Mouse (Mus musculus) stomach, adult 2 months (tissue): ENCODE data around the gene Arfgap1. TPM values are rescaled to one million over a fixed set of nuclear protein-coding genes. Genes with fewer than 3 reads are reported as not detected.

ENCODE experiments used
- polyA plus RNA-seq: library from polyadenylated mRNA; depleted of rRNA; stranded (reverse); fragments of >200 nt; gene quantifications from 2 replicates; pipeline ENCODE4 v1.2.3, GENCODE M21; 2012; rRNA removed

Arfgap1 gene
- 28.8 and 30.3 TPM in 2 replicates for polyA plus RNA-seq

GRCm38 (mm10) chr2:180967010-180967763 lies at the start of gene Arfgap1:
Arfgap1 (plus strand) TSS chr2:180967225.

GRCm38 (mm10) chr2:180920810-180921400 lies 46.1 kb upstream of the Arfgap1 start, which contains the start of gene Ythdf1:
Ythdf1 (minus strand) TSS chr2:180920949.

GRCm38 (mm10) chr2:180928723-180929122 lies 38.3 kb upstream of the Arfgap1 start, which contains the start of gene Birc7:
Birc7 (plus strand) TSS chr2:180929023.

GRCm38 (mm10) chr2:180954061-180955047 lies 12.7 kb upstream of the Arfgap1 start, which contains the start of gene Nkain4:
Nkain4 (minus strand) TSS chr2:180954699.

GRCm38 (mm10) chr2:180986449-180986848 lies 19.4 kb downstream of the Arfgap1 start, which contains the start of gene Col20a1:
Col20a1 (plus strand) TSS chr2:180986535.

Other genes with a start within 250 kb of the Arfgap1 start
- 11.7 and 12.3 TPM in 2 replicates for gene Slc17a9, start 242.0 kb upstream of the Arfgap1 start, polyA plus RNA-seq
- not detected in 2 replicates for gene Bhlhe23, start 190.3 kb upstream of the Arfgap1 start, polyA plus RNA-seq
- gene Ythdf1, start 46.3 kb upstream of the Arfgap1 start, polyA plus RNA-seq: 5.8 and 12.1 TPM in 2 replicates
- gene Birc7, start 38.2 kb upstream of the Arfgap1 start, polyA plus RNA-seq: not detected in 2 replicates
- 6.1 and 8.3 TPM in 2 replicates for gene Nkain4, start 12.5 kb upstream of the Arfgap1 start, polyA plus RNA-seq
- gene Col20a1, start 19.3 kb downstream of the Arfgap1 start, polyA plus RNA-seq: 2.1 and 3.1 TPM in 2 replicates
- gene Chrna4, start 76.3 kb downstream of the Arfgap1 start, polyA plus RNA-seq: 0.01 TPM in 1 of 2 replicates, not detected in the other
- gene Kcnq2, start 168.1 kb downstream of the Arfgap1 start, polyA plus RNA-seq: 0.27 and 0.38 TPM in 2 replicates
- 9.4 and 9.6 TPM in 2 replicates for gene Eef1a2, start 189.8 kb downstream of the Arfgap1 start, polyA plus RNA-seq
- gene Ppdpf, start 220.0 kb downstream of the Arfgap1 start, polyA plus RNA-seq: 151 and 208 TPM in 2 replicates
- gene Ptk6, start 235.6 kb downstream of the Arfgap1 start, polyA plus RNA-seq: 0.48 and 0.65 TPM in 2 replicates
- gene Srms, start 246.0 kb downstream of the Arfgap1 start, polyA plus RNA-seq: 1.0 and 1.5 TPM in 2 replicates